Mouse (Mus musculus): ENCODE data around the gene Mthfd2l.
A peak's percentile ranks its signal among the peaks of the same experiment; 100 is the strongest.

The Mthfd2l gene

DNA sequence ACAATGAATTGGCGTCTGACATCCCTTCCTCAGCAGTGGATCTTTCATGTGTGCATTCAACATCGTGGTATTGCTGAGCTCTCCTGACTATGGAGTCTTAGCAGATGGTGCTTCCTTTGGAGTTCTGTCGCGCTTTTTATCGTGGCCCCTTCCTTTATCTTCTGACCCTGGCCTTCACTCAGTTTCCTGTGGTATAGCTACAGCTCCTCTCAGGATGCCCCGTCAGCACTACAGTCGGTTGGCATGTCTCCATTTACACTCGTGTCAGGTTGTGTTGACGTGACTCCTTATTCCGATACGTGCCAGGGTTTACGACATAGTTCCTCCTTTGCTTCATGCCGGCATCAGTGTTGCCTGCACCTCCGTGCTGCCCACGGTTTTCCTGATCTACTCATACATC lies 18.6 kb downstream of the Mthfd2l start:
- no peak for DNase-seq (ENCODE audit: low spot score)

DNA sequence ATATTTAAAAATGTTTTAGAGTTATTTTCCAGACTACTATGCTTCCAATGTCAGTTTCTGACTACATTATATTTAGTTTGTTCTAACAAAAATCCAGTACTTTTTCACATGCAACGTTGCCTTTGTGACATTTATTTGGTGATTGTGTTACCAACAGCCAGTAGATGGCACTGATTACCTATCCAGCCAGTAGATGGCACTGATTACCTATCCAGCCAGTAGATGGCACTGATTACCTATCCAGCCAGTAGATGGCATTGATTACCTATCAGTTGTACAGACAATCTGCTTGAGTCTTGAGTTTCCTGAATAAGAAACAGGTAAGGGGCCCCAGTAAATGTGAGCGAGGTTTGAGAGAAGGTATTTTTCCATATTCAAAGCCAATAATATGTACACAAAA lies 20.6 kb downstream of the Mthfd2l start:
- peak; percentile 72 for DNase-seq (ENCODE audit: low spot score)

DNA sequence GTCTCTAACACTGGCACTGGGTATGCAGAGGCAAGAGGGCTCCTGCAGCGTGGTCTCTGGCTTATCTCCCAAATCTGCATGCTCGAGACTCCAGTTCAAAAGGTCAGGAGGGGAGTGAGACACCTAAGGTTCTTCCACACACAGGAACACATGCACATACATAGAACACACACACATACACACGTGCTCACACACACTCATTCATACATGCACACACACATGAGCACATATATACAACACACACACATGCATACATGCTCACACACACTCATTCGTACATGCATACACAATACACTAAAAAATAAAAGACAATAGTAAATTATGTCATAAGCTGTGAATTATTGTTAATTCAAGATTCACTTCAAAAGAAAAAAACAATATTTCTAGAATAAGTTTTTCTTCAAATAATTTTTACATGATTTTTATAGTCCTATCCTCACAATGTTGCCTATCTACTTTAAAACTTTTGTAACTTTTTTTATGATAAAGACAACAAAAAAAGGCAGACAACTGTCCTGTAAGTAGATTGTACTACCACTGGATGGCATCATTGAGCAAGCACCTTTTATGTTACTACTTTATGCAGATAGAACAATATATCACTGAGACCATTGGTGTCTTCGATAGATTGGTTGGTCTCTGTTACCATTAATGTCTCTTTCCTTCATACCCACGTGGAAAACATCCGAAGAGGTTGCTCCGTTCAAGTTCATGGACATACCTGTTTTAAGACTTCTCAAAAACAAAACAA lies 22.0 kb downstream of the Mthfd2l start:
- no peak for DNase-seq (ENCODE audit: low spot score)

DNA sequence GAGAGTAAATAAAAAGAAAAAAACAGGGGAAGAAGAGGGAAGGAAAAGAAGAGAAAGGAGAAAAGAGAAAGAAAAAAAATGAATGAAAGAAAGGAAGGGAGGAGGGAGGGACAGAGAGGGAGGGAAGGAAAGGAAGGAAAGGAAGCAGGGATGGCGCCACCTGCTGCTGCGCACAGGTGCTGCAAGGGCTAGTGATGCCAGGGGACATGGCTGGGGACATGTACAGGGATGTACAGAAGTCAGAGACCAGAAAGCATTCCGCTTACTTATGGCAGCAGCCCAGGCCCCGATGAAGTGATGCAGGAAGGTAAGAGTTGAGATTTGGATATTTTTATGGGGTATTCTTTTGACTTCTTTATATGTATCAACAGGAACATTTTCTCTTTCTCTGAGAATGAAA lies 33.4 kb downstream of the Mthfd2l start:
- no peak for DNase-seq (ENCODE audit: low spot score)

DNA sequence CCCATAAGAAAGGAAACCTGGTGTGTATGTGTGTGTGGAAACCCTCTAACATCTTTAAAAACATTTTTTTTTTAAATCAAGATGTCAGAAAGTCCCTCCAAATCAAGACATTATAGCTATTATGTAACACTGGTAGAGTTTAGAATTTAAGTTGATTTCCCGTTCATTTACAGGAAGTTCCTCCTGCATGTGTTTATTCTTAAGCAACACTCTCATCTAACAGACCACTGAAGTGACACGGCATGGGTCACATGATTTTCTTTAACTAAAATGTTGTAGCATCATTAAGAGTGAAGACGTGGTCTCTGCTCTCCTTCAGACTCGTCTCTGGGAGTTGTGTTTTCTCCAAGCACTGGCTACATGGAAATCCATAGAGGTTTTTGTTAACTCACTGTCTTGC lies 33.8 kb downstream of the Mthfd2l start:
- no peak for DNase-seq (ENCODE audit: low spot score)

DNA sequence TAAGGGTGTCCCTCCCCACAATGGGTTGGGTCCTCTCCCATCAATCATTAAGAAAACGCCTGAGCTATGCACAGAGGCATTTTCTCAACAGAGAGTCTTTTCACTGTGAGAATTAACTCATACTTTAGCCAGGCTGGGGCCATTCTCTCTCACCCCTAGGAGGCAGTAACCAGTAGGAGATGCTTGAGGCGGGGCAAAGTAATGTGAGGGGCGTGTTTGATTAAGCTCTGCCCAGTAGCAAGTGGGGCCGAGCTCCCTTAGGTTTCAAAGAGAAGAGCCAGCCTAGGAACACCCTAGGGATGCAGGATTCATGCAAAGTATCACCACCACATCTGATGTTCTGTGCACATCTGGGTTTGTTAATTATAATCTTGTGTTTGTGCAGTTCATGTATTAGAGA lies 34.5 kb downstream of the Mthfd2l start:
- no peak for DNase-seq (ENCODE audit: low spot score)

DNA sequence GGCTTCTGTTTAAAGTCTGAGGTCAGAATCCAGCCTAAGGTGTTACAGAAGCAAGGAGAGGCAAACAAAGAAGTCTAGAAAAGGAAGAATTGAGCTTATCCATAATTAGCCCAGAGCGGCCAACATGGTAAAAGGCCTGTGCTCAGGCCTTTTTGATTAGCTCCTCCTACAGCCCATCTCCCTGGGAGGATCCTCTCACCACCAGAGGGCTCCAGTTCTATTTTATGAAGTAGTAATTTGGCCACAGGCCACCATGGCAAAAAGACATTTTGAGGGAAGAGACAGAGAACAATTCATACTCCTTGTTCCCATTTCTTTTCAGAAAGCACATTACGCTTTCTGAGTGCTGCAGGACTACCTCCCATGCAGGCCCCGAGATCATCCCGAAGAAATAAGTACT lies 46.3 kb downstream of the Mthfd2l start:
- DNase-seq (ENCODE audit: low spot score), result peak; percentile 56

DNA sequence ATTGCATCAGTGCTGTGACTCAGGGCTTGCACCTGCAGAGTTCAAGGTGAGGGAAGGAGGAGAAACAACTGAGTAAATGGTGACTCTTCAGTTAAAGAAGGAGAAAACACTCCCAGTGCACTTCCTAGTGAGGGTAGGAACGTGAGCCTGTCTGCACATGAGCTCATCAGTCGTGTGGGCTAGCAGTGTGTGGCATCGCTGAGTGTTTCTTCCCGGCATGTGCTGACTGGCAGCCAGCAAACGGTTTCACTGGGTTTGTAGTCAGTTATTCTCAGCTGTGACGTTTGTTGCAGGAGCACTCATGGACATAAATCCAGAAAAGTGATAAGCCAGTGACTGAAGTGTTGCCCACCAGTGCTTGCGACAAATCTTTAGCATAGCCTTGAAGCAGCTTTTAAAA lies 49.4 kb downstream of the Mthfd2l start:
- DNase-seq (ENCODE audit: low spot score), result no peak

DNA sequence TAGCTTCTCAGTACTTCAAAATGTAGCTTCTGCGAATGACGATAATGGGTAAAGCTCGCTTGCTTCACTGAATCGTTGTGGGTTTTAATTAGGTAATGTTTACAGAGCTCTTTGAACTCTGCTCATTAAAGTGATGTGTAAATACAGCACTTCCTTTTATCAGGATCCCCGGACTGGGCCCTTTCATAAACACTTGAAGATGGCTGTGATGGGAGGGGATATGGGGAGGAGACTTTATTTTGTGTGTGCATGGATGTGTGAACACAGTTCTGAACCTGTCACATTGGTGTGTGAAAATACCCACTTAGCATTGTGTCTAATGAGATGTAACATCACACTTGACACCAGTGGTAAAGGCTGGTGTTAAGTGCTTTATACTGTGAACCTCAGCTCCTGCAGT lies 56.7 kb downstream of the Mthfd2l start:
- DNase-seq (ENCODE audit: low spot score), result no peak

DNA sequence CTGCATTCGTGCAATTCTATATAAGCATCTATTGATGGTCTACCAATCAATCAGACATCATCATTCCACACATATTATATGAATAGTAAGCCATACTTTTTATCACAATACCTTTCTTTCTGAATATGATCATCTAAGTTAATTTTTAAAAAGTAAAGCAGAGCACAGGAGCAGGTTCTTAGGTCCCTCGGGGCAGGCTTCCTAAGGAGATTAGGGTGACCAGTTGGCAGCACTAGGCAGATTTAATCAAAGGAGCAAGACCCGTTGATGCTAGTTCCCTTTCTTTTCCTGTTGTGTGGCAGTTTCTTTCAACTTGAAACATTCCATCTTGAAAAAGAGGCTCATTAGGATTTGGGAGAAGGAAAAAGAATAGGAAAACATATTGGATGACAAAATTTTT lies 57.2 kb downstream of the Mthfd2l start:
- no peak for DNase-seq (ENCODE audit: low spot score)

DNA sequence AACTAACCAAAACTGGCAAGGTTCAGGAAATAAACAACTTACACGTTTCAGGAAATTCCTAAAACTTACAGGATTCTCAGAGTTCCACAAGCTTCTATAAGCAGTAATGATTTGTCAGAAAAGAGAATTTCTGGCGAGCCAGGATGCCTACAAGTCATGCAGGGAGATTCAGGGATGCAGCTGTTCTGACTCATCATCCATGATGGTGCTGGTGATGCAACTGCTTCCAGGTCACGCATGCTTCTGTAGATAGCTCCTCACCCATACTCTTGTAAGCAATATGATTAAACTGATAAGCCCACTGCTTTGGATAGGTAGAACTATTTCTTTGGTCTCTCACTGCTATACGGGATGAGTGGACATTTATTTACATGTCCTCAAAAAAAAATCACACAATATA lies 57.7 kb downstream of the Mthfd2l start:
- no peak for DNase-seq (ENCODE audit: low spot score)

DNA sequence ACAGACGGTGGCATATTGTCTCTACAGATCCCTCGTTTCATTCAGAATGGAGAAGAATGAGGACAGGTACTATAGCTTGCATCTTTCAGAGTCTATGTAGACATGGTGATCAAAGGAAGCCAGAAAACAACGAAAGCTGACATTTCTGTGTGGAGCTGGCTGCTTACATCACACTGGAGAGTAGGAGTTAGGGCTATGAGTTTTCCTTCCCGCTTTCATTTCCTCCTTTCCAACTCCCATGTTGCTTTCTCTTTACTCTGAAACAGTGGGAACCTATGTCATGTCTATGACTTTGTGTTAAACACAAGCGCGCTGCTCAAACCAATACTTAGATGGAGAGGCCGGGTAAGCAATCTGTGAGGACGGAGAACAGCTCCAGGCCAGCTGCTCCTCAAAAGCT lies 69.0 kb downstream of the Mthfd2l start:
- DNase-seq (ENCODE audit: low spot score), result no peak

DNA sequence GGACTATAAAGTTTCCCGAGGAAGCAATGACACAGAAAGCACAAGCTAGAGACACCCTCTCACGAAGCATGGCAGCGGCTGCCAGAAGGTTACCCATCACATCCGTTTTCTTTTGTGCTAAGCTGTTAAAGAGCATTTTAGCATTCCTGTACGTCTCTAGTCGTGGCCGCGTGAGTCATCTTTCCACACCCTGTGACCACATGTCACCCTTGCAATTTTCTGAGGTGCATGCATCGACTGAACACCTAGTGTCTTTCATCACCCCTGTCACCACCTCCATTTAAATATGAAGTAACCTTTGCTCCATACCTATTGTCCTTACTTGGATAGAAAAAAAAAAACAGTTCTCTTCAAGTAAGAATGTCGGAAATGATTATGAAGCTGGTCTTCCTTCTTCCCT lies 84.3 kb downstream of the Mthfd2l start:
- DNase-seq (ENCODE audit: low spot score), result no peak

DNA sequence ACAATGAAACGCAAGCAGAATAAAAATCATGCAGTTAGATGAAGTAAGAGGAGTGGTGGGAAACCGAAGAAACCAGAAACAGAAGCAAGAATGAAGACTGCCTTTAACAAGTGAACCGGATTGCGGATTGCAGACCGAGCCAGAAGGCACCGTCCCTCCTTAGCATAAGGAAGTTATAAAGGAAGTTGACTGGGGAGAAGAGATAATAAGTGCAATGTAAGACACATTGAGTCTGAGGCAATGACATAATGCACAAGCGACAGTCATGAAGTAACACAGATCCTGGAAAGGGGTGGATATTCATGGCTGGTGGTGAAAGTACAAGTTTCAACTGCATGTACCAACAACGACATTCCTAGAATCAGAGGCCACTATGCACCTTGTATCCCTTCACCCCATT lies 92.2 kb downstream of the Mthfd2l start:
- no peak for DNase-seq (ENCODE audit: low spot score)

DNA sequence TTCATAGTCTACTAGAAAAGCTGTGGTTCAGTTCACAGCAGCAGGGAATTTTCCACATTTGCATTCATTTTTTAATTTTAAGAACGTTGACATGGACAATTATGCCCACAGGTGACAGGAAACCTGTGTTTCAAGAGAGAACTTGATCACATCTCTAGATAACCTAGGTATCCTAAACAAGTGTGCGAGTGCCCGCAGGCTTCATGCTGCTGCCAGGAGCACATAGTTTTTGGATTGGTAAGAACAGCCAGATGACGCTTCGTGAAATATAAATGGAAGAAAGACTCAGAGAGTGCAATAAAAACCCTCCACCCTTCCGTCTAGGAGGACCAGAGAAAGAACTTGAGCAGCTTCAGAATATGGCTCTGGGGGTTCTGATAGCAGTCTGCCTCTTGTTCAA lies 96.2 kb downstream of the Mthfd2l start, which contains the start of gene Epgn:
Epgn (plus strand) TSS at position 301 of the 400 bp plus-strand sequence.
- no peak for DNase-seq (ENCODE audit: low spot score)

DNA sequence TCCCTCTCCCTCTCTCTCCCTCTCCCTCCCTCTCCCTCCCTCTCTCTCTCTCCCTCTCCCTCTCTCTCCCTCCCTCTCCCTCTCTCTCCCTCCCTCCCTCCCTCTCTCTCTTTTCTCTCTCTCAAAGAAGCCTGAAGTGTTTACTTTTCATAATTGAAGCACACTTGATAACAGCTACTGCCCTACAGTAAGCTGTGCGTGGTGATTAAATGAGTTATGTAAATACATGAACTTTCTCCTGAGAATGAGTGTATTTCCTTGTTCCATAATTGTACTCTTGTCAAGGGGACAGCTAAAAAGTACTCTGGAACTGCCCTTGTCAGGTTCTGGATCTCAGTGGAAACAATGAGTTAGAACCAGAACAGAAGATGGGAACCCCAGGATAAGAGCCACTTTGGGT lies 96.9 kb downstream of the Mthfd2l start:
- no peak for DNase-seq (ENCODE audit: low spot score)

DNA sequence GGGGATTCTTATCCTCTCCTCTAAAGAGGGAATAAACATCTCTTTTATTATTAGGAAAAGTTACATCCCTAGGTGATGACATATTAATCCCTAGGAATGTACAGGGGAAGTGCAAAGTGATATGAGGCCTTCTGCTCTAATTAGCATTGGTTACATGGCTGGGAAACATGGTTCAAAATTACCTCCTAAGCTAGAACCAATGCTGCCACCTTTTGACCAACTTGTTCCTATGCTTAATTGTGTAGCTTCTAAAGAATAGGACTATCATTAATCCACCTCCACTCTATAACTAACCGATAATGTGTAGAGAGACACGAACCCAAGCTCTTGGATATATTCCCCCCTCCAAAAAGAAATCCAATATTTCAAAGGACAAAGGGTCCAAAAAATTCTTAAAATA lies 99.7 kb downstream of the Mthfd2l start:
- DNase-seq (ENCODE audit: low spot score), result no peak

DNA sequence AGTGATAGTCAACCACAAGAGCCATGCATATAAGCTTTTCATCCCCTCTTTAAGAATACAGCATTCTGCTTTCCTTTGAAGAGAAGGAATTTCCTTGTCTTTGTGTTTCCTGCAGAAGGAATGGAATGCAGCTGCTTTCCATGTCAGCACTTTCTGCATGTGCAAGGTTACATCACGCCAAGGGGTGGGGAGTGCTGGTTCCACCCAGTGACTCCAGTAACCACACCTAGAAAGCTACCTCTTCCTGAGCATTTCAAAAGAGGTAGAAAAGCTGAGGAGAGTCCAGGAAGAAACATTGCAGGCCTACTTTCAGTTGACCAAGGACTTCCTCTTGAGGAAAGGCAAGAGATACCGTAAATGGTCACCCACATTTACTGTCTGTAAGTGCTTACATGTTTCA lies 104.4 kb downstream of the Mthfd2l start:
- DNase-seq (ENCODE audit: low spot score), result no peak

DNA sequence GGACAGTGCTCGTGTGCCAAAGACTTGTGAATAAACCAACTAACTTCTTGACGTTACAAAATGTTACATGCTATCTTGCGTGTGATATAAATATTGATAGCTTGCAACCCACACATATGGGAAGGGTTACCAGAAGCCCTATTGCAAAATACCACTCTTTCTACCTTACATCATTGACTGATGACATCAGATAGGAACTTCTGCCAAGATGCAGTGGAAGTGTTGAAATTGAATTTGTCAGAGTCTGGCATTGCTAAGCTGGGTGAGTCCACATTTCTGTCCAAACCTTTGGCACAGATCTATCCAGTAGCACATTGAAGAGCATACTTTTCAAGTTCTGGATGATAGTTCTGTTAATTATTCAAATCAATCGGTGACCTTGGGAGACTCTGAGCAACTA lies 105.7 kb downstream of the Mthfd2l start:
- no peak for DNase-seq (ENCODE audit: low spot score)

DNA sequence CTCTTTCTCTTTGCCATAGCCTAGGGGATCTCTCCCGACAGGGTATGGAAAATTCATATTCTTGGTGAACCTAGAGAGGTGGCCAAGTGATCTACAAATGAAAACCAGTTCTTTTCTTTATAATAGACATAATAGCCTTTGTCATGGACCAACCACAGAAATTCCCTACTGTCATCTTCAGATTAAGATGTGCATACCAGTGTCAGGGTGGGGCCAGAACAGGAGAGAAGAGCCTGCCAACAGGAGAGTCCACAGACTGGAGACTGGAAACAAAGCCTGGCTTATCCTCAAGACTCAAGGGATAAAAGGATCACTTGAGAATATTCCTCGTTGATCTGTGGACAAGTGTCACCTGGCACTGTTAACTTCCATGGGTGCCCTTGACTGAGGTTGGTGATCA lies 106.8 kb downstream of the Mthfd2l start:
- DNase-seq (ENCODE audit: low spot score), result no peak

DNA sequence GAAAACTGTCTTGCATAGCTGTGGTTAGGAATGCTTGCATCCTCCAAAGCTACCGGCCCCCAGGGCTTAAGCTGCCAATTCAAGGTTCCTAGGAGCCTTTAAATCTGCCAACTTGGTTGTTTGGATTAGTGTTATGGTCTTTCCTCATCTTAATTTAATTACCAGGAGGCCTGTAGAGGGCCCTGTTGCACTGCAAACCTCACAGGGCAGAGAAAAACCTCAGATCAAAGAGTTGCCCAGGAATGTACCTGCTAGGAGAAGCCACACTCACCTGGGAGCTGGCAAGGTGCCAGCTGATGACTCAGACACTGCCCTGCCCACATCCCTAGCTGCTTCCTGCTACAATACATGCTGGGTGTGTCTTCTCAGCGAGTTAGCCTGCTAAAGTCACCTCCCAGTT lies 107.6 kb downstream of the Mthfd2l start:
- no peak for DNase-seq (ENCODE audit: low spot score)

DNA sequence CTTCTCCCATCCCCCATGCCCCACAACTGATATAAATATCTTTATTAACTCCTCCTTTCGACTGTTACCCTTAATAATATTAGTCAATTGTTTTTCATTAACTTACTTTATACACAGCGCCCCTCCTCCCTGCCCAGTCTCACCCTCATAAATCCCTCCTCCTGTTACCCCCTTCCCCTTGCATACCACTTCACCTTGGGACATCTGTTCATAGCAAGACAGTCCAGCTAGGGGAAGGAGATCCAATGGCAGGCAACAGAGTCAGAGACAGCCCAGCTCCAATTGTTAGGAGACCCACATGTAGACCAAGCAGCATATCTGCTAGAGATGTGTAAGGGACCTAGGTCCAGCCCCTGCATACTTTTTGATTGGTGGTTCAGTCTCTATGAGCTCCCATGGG lies 108.0 kb downstream of the Mthfd2l start:
- DNase-seq (ENCODE audit: low spot score), result no peak

DNA sequence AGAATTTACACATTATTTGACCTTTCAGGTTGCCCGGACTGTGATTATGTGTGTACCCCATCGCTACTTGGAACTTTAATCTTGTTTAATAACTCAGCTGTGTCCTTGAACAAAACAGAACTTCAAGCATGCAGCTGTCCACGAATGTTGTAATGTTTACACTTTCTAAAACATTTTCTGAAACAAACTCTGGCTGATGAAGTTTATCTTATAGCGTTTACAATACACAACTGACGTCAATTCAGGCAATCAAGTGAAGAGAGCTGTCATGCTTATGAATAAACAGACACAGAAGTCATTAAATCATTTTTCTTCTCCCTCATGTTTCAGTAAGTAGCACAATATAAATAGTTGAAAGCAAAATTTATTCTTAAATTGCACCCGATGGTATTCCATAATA lies 117.1 kb downstream of the Mthfd2l start:
- DNase-seq (ENCODE audit: low spot score), result no peak

DNA sequence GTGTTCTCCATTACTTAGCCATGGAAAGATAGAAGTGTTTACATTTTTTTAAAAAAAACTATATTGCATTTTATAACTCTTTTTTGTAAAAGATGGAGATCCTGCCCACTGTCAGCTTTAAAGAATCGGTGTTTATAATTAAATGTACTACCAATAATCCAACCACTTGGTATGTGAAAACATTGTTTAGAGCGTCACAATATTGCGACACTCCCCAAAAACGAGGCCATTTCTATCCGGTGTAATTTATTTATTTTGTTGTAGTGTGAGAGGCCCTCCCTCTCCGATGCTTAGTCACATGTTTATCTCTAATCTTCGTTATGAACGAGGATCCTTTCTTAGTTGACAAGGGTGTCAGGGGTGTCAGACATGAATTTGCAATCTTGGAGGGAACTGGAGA lies 117.5 kb downstream of the Mthfd2l start:
- DNase-seq (ENCODE audit: low spot score), result no peak
